Mouse (Mus musculus) heart, embryonic 12.5 days (tissue): Measurements from ENCODE around the gene Ogdh. TPM values are rescaled to one million over a fixed set of nuclear protein-coding genes. Genes with fewer than 3 reads are reported as not detected.

Experiments
- ATAC-seq: fragments of 200-750 bp; cut with Nextera tagmentation; 2 replicates; pipeline ENCODE4 v1.8.0; 2017; ENCODE audit warnings: moderate TSS enrichment, moderate library complexity; ENCODE audit not compliant: insufficient number of reproducible peaks, low FRiP score
- H3K27ac ChIP-seq: fragments of 300-500 bp; sonication (generic); 2 replicates; pipeline ENCODE4 v1.5.1; 2016; ENCODE audit warnings: mild to moderate bottlenecking, moderate library complexity; ENCODE audit not compliant: poor library complexity, severe bottlenecking
- H3K27me3 ChIP-seq: fragments of 300-500 bp; sonication (generic); replicated peaks from 2 replicates; pipeline ENCODE4 v1.6.1; 2016; ENCODE audit warnings: mild to moderate bottlenecking, moderate library complexity
- H3K36me3 ChIP-seq: fragments of 300-500 bp; sonication (generic); 2 replicates; pipeline ENCODE4 v1.6.1; 2016; ENCODE audit warnings: mild to moderate bottlenecking, moderate library complexity
- H3K4me1 ChIP-seq: fragments of 300-500 bp; sonication (generic); replicated peaks from 2 replicates; pipeline ENCODE4 v1.6.1; 2016; ENCODE audit warnings: mild to moderate bottlenecking
- H3K4me2 ChIP-seq: fragments of 300-500 bp; sonication (generic); 2 replicates; pipeline ENCODE4 v1.6.1; 2016; ENCODE audit warnings: mild to moderate bottlenecking, moderate library complexity
- H3K4me3 ChIP-seq: fragments of 300-500 bp; sonication (generic); 2 replicates; pipeline ENCODE4 v1.5.1; 2016; ENCODE audit warnings: mild to moderate bottlenecking
- H3K9ac ChIP-seq: fragments of 300-500 bp; sonication (generic); 2 replicates; pipeline ENCODE4 v1.6.1; 2016; ENCODE audit warnings: mild to moderate bottlenecking, moderate library complexity
- H3K9me3 ChIP-seq: fragments of 300-500 bp; sonication (generic); replicated peaks from 2 replicates; pipeline ENCODE4 v1.6.1; 2016; ENCODE audit warnings: mild to moderate bottlenecking, moderate library complexity
- WGBS: fragments of 180-500 bp; shearing (Covaris S2); methylation state at CpG from one replicate; pipeline ENCODE4 v1.1.7; 2016; 5-methylcytosine and 5-hydroxymethylcytosine counted together
- polyA plus RNA-seq: library from polyadenylated mRNA; unstranded; fragments of >200 nt; fragmentation: Nextera tagmentation; extraction: Ambion mirVana; gene quantifications from 2 replicates; pipeline ENCODE4 v1.2.1, GENCODE M21; 2016

Gene Ogdh
- polyA plus RNA-seq, 1 experiment from 2014 or later, result 284 TPM

GRCm38 (mm10) chr11:6296077-6296476 lies 4.6 kb downstream of the Ogdh start:
- Histone ChIP-seq H3K36me3 (peaks cover 43% of the 10 kb centered on the region), H3K27me3 (no peaks in the 10 kb centered on the region), H3K4me3 (no peak overlapping the region), H3K9ac (no peak overlapping the region), H3K9me3 (no peaks in the 10 kb centered on the region), H3K27ac (no peak overlapping the region), H3K4me2 (no peak overlapping the region), H3K4me1 (peaks cover 11% of the 10 kb centered on the region)
- ATAC-seq, result no peak

- ATAC-seq, result no peak
- H3K4me1 ChIP-seq, result peaks cover 3% of the 10 kb centered on the region; the same call in 1 of the 2 replicates
- H3K4me2 ChIP-seq, result no peak overlapping the region
- 83% methylated on average over 2 of the region's 2 CpGs for WGBS
- no peaks in the 10 kb centered on the region for H3K9me3 ChIP-seq
- H3K36me3 ChIP-seq, result peaks cover 69% of the 10 kb centered on the region
- H3K4me3 ChIP-seq, result no peak overlapping the region
- H3K27ac ChIP-seq, result no peak overlapping the region
- H3K9ac ChIP-seq, result no peak overlapping the region
- no peaks in the 10 kb centered on the region for H3K27me3 ChIP-seq
Measured at GRCm38 (mm10) chr11:6299435-6299834, 8.0 kb downstream of the Ogdh start.

GRCm38 (mm10) chr11:6302793-6303192 lies 11.4 kb downstream of the Ogdh start:
- WGBS, result 89% methylated on average over 2 of the region's 2 CpGs
- Histone ChIP-seq H3K4me3 (no peak overlapping the region), H3K27ac (no peak overlapping the region), H3K36me3 (peaks cover 82% of the 10 kb centered on the region), H3K27me3 (no peaks in the 10 kb centered on the region), H3K4me1 (no peaks in the 10 kb centered on the region), H3K4me2 (no peak overlapping the region), H3K9me3 (no peaks in the 10 kb centered on the region), H3K9ac (no peak overlapping the region)
- no peak for ATAC-seq

GRCm38 (mm10) chr11:6305943-6306430 lies 14.6 kb downstream of the Ogdh start:
- no peak for ATAC-seq
- H3K36me3 ChIP-seq, result peaks cover 83% of the 10 kb centered on the region
- no peaks in the 10 kb centered on the region for H3K9me3 ChIP-seq
- H3K9ac ChIP-seq, result no peak overlapping the region
- no peaks in the 10 kb centered on the region for H3K27me3 ChIP-seq
- WGBS, result 83% methylated on average over 1 of the region's 1 CpGs
- no peaks in the 10 kb centered on the region for H3K4me1 ChIP-seq
- no peak overlapping the region for H3K27ac ChIP-seq
- H3K4me3 ChIP-seq, result no peak overlapping the region
- no peak overlapping the region for H3K4me2 ChIP-seq

- ATAC-seq, result no peak
- no peak overlapping the region for H3K9ac ChIP-seq
- H3K36me3 ChIP-seq, result peaks cover 83% of the 10 kb centered on the region
- no peak overlapping the region for H3K4me3 ChIP-seq
- no peak overlapping the region for H3K27ac ChIP-seq
- no peak overlapping the region for H3K4me2 ChIP-seq
- no peaks in the 10 kb centered on the region for H3K9me3 ChIP-seq
- 89% methylated on average over 4 of the region's 4 CpGs for WGBS
- H3K27me3 ChIP-seq, result no peaks in the 10 kb centered on the region
- H3K4me1 ChIP-seq, result no peaks in the 10 kb centered on the region
Measured at GRCm38 (mm10) chr11:6308181-6308580, 16.7 kb downstream of the Ogdh start.

- Histone ChIP-seq H3K9me3 (no peaks in the 10 kb centered on the region), H3K4me1 (no peaks in the 10 kb centered on the region), H3K4me2 (no peak overlapping the region), H3K27me3 (no peaks in the 10 kb centered on the region), H3K4me3 (no peak overlapping the region), H3K36me3 (peaks cover 85% of the 10 kb centered on the region), H3K9ac (no peak overlapping the region), H3K27ac (no peak overlapping the region)
- no peak for ATAC-seq
- 80% methylated on average over 7 of the region's 7 CpGs for WGBS
Measured at GRCm38 (mm10) chr11:6313874-6314406, 22.5 kb downstream of the Ogdh start.

GRCm38 (mm10) chr11:6316821-6317220 lies 25.4 kb downstream of the Ogdh start:
- no peak for ATAC-seq
- Histone ChIP-seq H3K4me1 (no peaks in the 10 kb centered on the region), H3K9ac (no peak overlapping the region), H3K27ac (no peak overlapping the region), H3K4me2 (no peak overlapping the region), H3K4me3 (no peak overlapping the region), H3K36me3 (peaks cover 82% of the 10 kb centered on the region), H3K27me3 (no peaks in the 10 kb centered on the region), H3K9me3 (no peaks in the 10 kb centered on the region)
- WGBS, result 91% methylated on average over 11 of the region's 11 CpGs

- Histone ChIP-seq H3K27me3 (no peaks in the 10 kb centered on the region), H3K36me3 (peaks cover 80% of the 10 kb centered on the region), H3K27ac (no peak overlapping the region), H3K4me2 (no peak overlapping the region), H3K9ac (no peak overlapping the region), H3K9me3 (no peaks in the 10 kb centered on the region), H3K4me1 (peaks cover 5% of the 10 kb centered on the region), H3K4me3 (no peak overlapping the region)
- ATAC-seq, result no peak
- WGBS, result 88% methylated on average over 5 of the region's 5 CpGs
Measured at GRCm38 (mm10) chr11:6318559-6318958, 27.1 kb downstream of the Ogdh start.

GRCm38 (mm10) chr11:6319374-6319773 lies 27.9 kb downstream of the Ogdh start:
- WGBS, result 89% methylated on average over 2 of the region's 2 CpGs
- Histone ChIP-seq H3K27ac (no peak overlapping the region), H3K36me3 (peaks cover 79% of the 10 kb centered on the region), H3K4me2 (no peak overlapping the region), H3K4me1 (peaks cover 9% of the 10 kb centered on the region), H3K9me3 (no peaks in the 10 kb centered on the region), H3K4me3 (no peak overlapping the region), H3K9ac (no peak overlapping the region), H3K27me3 (no peaks in the 10 kb centered on the region)
- ATAC-seq, result no peak

- H3K9ac ChIP-seq, result no peak overlapping the region
- ATAC-seq, result no peak
- H3K27ac ChIP-seq, result no peak overlapping the region
- peaks cover 61% of the 10 kb centered on the region for H3K36me3 ChIP-seq
- H3K9me3 ChIP-seq, result no peaks in the 10 kb centered on the region
- H3K27me3 ChIP-seq, result no peaks in the 10 kb centered on the region
- 95% methylated on average over 2 of the region's 2 CpGs for WGBS
- no peak overlapping the region for H3K4me3 ChIP-seq
- no peak overlapping the region for H3K4me2 ChIP-seq
- peaks cover 9% of the 10 kb centered on the region for H3K4me1 ChIP-seq
Measured at GRCm38 (mm10) chr11:6322086-6322485, 30.7 kb downstream of the Ogdh start.

GRCm38 (mm10) chr11:6323348-6323747 lies 31.9 kb downstream of the Ogdh start:
- Histone ChIP-seq H3K4me3 (no peak overlapping the region), H3K27ac (no peak overlapping the region), H3K9ac (no peak overlapping the region), H3K4me2 (no peak overlapping the region), H3K27me3 (no peaks in the 10 kb centered on the region), H3K9me3 (no peaks in the 10 kb centered on the region), H3K4me1 (peaks cover 9% of the 10 kb centered on the region), H3K36me3 (peaks cover 50% of the 10 kb centered on the region)
- WGBS, result 66% methylated on average over 5 of the region's 5 CpGs
- ATAC-seq, result no peak

GRCm38 (mm10) chr11:6331256-6331655 lies 39.8 kb downstream of the Ogdh start:
- Histone ChIP-seq H3K4me1 (no peaks in the 10 kb centered on the region), H3K36me3 (peaks cover 44% of the 10 kb centered on the region), H3K27ac (no peak overlapping the region), H3K9me3 (no peaks in the 10 kb centered on the region), H3K4me2 (no peak overlapping the region), H3K9ac (no peak overlapping the region), H3K27me3 (no peaks in the 10 kb centered on the region), H3K4me3 (no peak overlapping the region)
- 92% methylated on average over 7 of the region's 7 CpGs for WGBS
- no peak for ATAC-seq
